Mouse (Mus musculus) spleen, adult 2 months (tissue): ENCODE measurements at regions not wholly inside any gene's neighbourhood (a gene's known extent, or its start where the extent isn't known, plus 50 kb on each side); places are given as distances from the start of the nearest gene placed in this dataset.

Source experiments
- DNase-seq, 2 experiments: peaks; one replicate each; pipeline versions ENCODE4 v3.0.0 to v3.0.0-alpha.2; 2012 to 2021; ENCODE audit warnings: low spot score in 2 of 2, low read depth in 1 of 2
- H3K27ac ChIP-seq: fragments of 200-500 bp; 2 replicates; pipeline ENCODE4 v1.5.1; 2012; ENCODE audit warnings: low read length, inconsistent platforms; ENCODE audit not compliant: insufficient read depth
- H3K27me3 ChIP-seq: fragments of 200-500 bp; 2 replicates; pipeline ENCODE4 v1.6.1; 2012; ENCODE audit warnings: mild to moderate bottlenecking, moderate library complexity, low read length, inconsistent platforms; ENCODE audit not compliant: control insufficient read depth, insufficient read depth
- H3K36me3 ChIP-seq: fragments of 200-500 bp; 2 replicates; pipeline ENCODE4 v1.6.1; 2012; ENCODE audit warnings: mild to moderate bottlenecking, low read length, inconsistent platforms; ENCODE audit not compliant: control insufficient read depth, insufficient read depth
- H3K4me1 ChIP-seq: fragments of 200-500 bp; 2 replicates; pipeline ENCODE4 v1.6.1; 2011; ENCODE audit warnings: inconsistent platforms; ENCODE audit not compliant: control insufficient read depth, insufficient read depth, insufficient read length
- H3K4me3 ChIP-seq: fragments of 200-500 bp; 2 replicates; pipeline ENCODE4 v1.5.1; 2011; ENCODE audit warnings: mild to moderate bottlenecking, inconsistent platforms; ENCODE audit not compliant: insufficient read depth, insufficient read length; ENCODE audit errors: extremely low read depth
- CTCF ChIP-seq: fragments of 200-500 bp; IDR thresholded peaks from 2 replicates; pipeline ENCODE4 v1.5.1; 2011; ENCODE audit warnings: mild to moderate bottlenecking, inconsistent platforms; ENCODE audit not compliant: insufficient read depth, insufficient read length, insufficient replicate concordance; ENCODE audit errors: extremely low read depth
- POLR2A ChIP-seq: fragments of 200-500 bp; IDR thresholded peaks from 2 replicates; pipeline ENCODE4 v1.6.1; 2011; ENCODE audit warnings: low read depth, low read length, inconsistent platforms
- WGBS: fragments of 180-500 bp; shearing (Covaris S2); methylation state at CpG from one replicate; pipeline ENCODE4 v1.1.7; 2018; 5-methylcytosine and 5-hydroxymethylcytosine counted together

DNA sequence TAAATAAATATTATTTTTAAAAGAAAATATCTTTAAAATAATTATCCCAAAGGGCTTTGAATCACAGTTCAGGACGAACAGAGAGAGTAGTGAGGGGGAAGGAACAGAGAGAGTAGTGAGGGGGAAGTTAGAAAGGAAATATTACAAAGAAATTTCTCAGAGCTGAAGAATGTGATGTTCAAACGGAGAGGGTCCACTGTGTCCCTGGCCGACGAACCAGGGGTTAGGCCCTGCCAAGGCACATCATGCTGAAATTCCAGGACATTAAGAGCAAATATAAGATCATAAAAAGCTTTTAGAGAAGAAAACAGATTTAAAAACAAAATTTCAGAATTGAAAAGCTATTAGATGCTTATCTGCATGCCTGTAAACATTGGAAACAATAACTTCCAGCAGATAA is 61.6 kb downstream of the Skor1 start:
- no peak for DNase-seq
- Histone ChIP-seq H3K4me3 (no peak overlapping the region), H3K27me3 (no peaks in the 10 kb centered on the region), H3K4me1 (peaks cover 2% of the 10 kb centered on the region; the same call in 1 of the 2 replicates), H3K36me3 (no peaks in the 10 kb centered on the region), H3K27ac (peak overlapping the region; percentile 40; the same call in 1 of the 2 replicates)
- WGBS, result 73% methylated on average over 4 of the region's 4 CpGs
- no peak for TF ChIP-seq POLR2A
- no peak for TF ChIP-seq CTCF

- Histone ChIP-seq H3K4me3 (no peak overlapping the region), H3K27me3 (no peaks in the 10 kb centered on the region), H3K4me1 (no peaks in the 10 kb centered on the region; the same call in 1 of the 2 replicates), H3K27ac (no peak overlapping the region), H3K36me3 (no peaks in the 10 kb centered on the region)
- no peak for TF ChIP-seq CTCF
- no peak for TF ChIP-seq POLR2A
- DNase-seq, result peak in 1 of 2 experiments; percentile 19
- WGBS, result 14% methylated on average over 1 of the region's 1 CpGs
These were observed 62.1 kb downstream of the Skor1 start for GRCm38 (mm10) chr9:63086671-63087070.

DNA sequence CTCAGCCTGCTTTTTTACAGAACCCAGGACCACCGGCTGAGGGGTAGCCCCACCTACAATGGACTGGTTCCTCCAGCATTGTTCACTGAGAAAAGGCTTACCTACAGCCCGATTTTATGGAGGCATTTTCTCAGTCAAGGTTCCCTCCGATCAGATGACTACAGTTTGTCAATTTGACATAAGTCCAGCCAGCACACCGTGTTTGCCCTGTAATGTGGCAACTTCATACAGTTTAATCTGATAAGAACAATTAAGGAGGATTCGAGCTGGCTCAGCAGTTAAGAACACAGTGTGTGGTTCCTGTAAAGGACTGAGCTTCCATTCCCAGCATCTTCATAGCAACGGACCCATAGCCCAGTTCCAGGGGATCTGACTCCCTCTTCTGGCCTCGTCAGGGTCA is 65.9 kb downstream of the Skor1 start:
- H3K4me3 ChIP-seq, result no peak overlapping the region
- no peaks in the 10 kb centered on the region for H3K27me3 ChIP-seq
- DNase-seq, result no peak
- no peak for TF ChIP-seq POLR2A
- no peak for TF ChIP-seq CTCF
- no peaks in the 10 kb centered on the region for H3K36me3 ChIP-seq
- no peaks in the 10 kb centered on the region; the same call in 1 of the 2 replicates for H3K4me1 ChIP-seq
- H3K27ac ChIP-seq, result no peak overlapping the region
- WGBS, result 82% methylated on average over 7 of the region's 7 CpGs

GRCm38 (mm10) chr9:63082311-63082710 is 66.5 kb downstream of the Skor1 start:
- no peak overlapping the region for H3K4me3 ChIP-seq
- 86% methylated on average over 3 of the region's 3 CpGs for WGBS
- H3K36me3 ChIP-seq, result no peaks in the 10 kb centered on the region
- no peaks in the 10 kb centered on the region; the same call in 1 of the 2 replicates for H3K4me1 ChIP-seq
- no peak for TF ChIP-seq CTCF
- TF ChIP-seq POLR2A, result no peak
- DNase-seq, result no peak
- H3K27ac ChIP-seq, result no peak overlapping the region
- no peaks in the 10 kb centered on the region for H3K27me3 ChIP-seq

DNA sequence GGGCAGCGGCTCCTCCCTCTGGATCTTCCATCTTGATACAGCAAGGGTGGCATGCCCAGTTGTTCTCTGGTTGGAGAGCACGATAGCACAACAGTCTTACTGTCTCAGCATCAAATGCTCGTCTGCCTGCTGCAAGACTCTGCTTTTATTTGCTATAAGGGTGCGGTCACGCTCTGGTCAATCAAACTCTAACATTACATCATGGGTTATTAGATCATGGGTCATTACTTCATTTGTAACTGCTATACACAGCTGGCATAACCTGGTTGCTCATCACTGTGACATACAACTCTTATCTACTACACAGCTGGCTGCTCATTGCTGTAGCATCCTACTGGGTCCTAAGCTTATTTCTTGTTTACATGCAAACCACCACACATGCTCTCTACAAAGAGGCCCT is 68.4 kb downstream of the Skor1 start:
- Histone ChIP-seq H3K27me3 (no peaks in the 10 kb centered on the region), H3K4me3 (no peak overlapping the region), H3K27ac (no peak overlapping the region), H3K4me1 (no peaks in the 10 kb centered on the region), H3K36me3 (no peaks in the 10 kb centered on the region)
- TF ChIP-seq CTCF, result no peak
- no peak for TF ChIP-seq POLR2A
- 93% methylated on average over 5 of the region's 5 CpGs for WGBS
- DNase-seq, result no peak

DNA sequence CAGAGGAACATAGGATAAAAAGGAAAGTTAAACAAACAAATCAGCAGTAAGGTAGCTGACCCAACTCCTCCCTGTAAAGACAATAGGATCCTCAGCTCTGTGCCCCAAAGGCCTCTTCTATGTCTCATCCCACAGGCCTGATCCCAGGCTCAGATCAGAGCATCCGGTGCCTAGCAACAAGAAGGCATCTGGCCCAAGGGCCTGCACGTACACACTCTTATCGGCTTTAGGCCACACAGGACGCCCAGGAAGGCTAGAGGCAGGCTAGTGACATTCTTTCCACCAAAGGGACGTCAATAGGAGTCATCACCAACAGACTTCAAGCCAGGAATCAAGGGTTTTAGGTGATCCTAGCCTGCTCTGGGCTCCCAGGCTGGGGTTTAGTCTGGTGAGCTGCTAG is 73.5 kb downstream of the Skor1 start:
- Histone ChIP-seq H3K4me1 (peaks cover 3% of the 10 kb centered on the region; the same call in 1 of the 2 replicates), H3K27ac (no peak overlapping the region), H3K4me3 (no peak overlapping the region), H3K36me3 (no peaks in the 10 kb centered on the region), H3K27me3 (no peaks in the 10 kb centered on the region)
- no peak for TF ChIP-seq CTCF
- WGBS, result 88% methylated on average over 5 of the region's 5 CpGs
- no peak for DNase-seq

GRCm38 (mm10) chr9:63074803-63075202 is 74.0 kb downstream of the Skor1 start:
- Histone ChIP-seq H3K27me3 (no peaks in the 10 kb centered on the region), H3K4me3 (no peak overlapping the region), H3K36me3 (no peaks in the 10 kb centered on the region), H3K4me1 (peaks cover 3% of the 10 kb centered on the region; the same call in 1 of the 2 replicates), H3K27ac (no peak overlapping the region)
- no peak for DNase-seq
- 77% methylated on average over 7 of the region's 7 CpGs for WGBS
- TF ChIP-seq CTCF, result no peak
- TF ChIP-seq POLR2A, result no peak
